Mouse (Mus musculus) heart, postnatal 0 days (tissue): ENCODE measurements around the gene St3gal4.

Experiments used
- CTCF ChIP-seq: IDR thresholded peaks from 2 replicates; pipeline ENCODE4 v1.5.1; 2016; ENCODE audit warnings: antibody characterized with exemption, control low read depth, low read depth
- EP300 ChIP-seq: IDR thresholded peaks from 2 replicates; pipeline ENCODE4 v1.6.1; 2016; ENCODE audit warnings: antibody characterized with exemption, low read depth

DNA sequence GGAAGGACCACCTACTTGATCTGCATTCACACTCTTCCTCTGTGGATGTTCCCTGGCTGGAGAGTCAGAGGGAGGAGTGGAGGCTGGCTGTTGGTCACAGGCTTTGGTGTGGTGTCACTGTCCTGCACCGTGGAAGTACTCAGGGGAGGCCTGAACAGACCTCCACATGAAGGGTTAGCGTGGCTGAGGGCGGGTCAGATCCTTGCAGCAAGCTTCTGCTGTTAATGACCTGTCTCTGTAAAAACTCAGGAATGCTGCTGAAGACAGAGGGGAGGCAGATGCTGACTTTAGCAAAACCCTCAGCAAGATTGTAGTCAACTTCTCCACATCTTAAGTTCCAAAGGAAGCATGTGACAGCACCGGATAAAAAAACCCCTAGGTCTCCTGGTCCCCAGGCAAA is 37.8 kb upstream of the St3gal4 start:
- no peak for TF ChIP-seq CTCF
- no peak for TF ChIP-seq EP300
